Mouse (Mus musculus) right cerebral cortex, postnatal 25 days (tissue): ENCODE results near the gene Slc44a5.
A peak's percentile ranks its signal among the peaks of the same experiment; 100 is the strongest.

Source experiments
- DNase-seq: peaks from one replicate; pipeline ENCODE4 v3.0.0; 2022

The Slc44a5 gene

GRCm38 (mm10) chr3:153973171-153973948 lies at the start of gene Slc44a5:
Slc44a5 (plus strand) TSS chr3:153973436.
- DNase-seq, result peak; percentile 71

- DNase-seq, result no peak
Measured at GRCm38 (mm10) chr3:153926333-153926732, 46.9 kb upstream of the Slc44a5 start.

- DNase-seq, result no peak
Measured at GRCm38 (mm10) chr3:153929526-153929925, 43.7 kb upstream of the Slc44a5 start.

- DNase-seq, result no peak
Measured at GRCm38 (mm10) chr3:153932461-153932860, 40.8 kb upstream of the Slc44a5 start.

GRCm38 (mm10) chr3:153935878-153936277 lies 37.4 kb upstream of the Slc44a5 start:
- DNase-seq, result no peak

GRCm38 (mm10) chr3:153937116-153937810 lies 36.0 kb upstream of the Slc44a5 start:
- no peak for DNase-seq

GRCm38 (mm10) chr3:153940021-153940420 lies 33.2 kb upstream of the Slc44a5 start:
- no peak for DNase-seq

GRCm38 (mm10) chr3:153940486-153940885 lies 32.8 kb upstream of the Slc44a5 start:
- no peak for DNase-seq

- no peak for DNase-seq
Measured at GRCm38 (mm10) chr3:153941613-153942012, 31.6 kb upstream of the Slc44a5 start.

GRCm38 (mm10) chr3:153943003-153943640 lies 30.1 kb upstream of the Slc44a5 start:
- no peak for DNase-seq

- DNase-seq, result no peak
Measured at GRCm38 (mm10) chr3:153943901-153944334, 29.3 kb upstream of the Slc44a5 start.

- peak; percentile 90 for DNase-seq
Measured at GRCm38 (mm10) chr3:153944335-153944990, 28.8 kb upstream of the Slc44a5 start, which contains the start of gene Acadm. Acadm (minus strand) TSS chr3:153944632.

GRCm38 (mm10) chr3:153947271-153947670 lies 26.0 kb upstream of the Slc44a5 start:
- DNase-seq, result no peak

GRCm38 (mm10) chr3:153948176-153948575 lies 25.1 kb upstream of the Slc44a5 start:
- DNase-seq, result no peak

GRCm38 (mm10) chr3:153957916-153958315 lies 15.3 kb upstream of the Slc44a5 start:
- no peak for DNase-seq

- DNase-seq, result no peak
Measured at GRCm38 (mm10) chr3:153959035-153959730, 14.1 kb upstream of the Slc44a5 start.

- DNase-seq, result no peak
Measured at GRCm38 (mm10) chr3:153959731-153960207, 13.5 kb upstream of the Slc44a5 start.

GRCm38 (mm10) chr3:153960884-153961283 lies 12.4 kb upstream of the Slc44a5 start:
- no peak for DNase-seq

- no peak for DNase-seq
Measured at GRCm38 (mm10) chr3:153961632-153962389, 11.4 kb upstream of the Slc44a5 start.

- no peak for DNase-seq
Measured at GRCm38 (mm10) chr3:153967447-153967846, 5.8 kb upstream of the Slc44a5 start.

- DNase-seq, result no peak
Measured at GRCm38 (mm10) chr3:153968549-153968948, 4.7 kb upstream of the Slc44a5 start.
